Mouse (Mus musculus): ENCODE measurements around the gene Vamp2.

The Vamp2 gene

DNA sequence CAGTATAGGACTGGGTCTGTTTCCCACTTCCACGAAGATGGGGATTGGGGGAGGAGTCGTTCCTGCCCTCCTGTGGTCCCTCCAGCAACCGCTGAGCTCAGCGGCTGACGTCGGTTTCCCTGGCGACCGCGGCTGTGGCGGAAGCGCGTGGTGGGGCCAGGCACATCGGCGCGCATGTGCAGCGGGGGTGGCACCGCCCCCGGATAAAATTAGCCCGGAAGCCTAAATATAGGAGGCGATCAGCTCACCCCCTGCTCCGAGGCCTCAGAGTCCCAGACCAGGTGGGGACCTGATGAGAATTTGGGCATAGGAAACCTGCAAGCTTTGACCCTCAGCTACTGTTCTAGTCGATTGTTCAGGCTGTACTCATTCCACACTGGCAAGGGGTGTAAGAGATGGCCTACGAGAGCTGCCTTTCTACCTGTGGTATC, 11.6 kb downstream of the Vamp2 start:
- peak; percentile 89 to 91 for DNase-seq

GRCm38 (mm10) chr11:69100639-69101360, 12.5 kb downstream of the Vamp2 start:
- DNase-seq = no peak

GRCm38 (mm10) chr11:69101604-69102402, 13.5 kb downstream of the Vamp2 start:
- no peak for DNase-seq

- peak in 1 of 2 experiments; percentile 48 for DNase-seq
Observed at GRCm38 (mm10) chr11:69102403-69102725, 14.1 kb downstream of the Vamp2 start.

DNA sequence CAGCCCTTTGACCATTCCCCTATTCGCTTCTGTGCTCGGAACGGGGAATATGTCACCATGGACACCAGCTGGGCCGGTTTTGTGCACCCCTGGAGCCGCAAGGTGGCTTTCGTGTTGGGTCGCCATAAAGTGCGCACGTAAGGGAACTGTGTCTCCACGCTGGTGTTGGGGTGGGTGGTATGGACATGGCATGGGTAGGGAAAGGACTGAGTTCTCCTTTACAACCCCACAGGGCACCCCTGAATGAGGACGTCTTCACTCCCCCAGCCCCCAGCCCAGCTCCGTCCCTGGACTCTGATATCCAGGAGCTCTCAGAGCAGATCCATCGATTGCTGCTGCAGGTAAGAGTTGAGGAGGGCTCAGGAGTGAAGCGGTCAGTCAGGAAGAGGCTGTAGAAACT, 14.8 kb downstream of the Vamp2 start:
- no peak for DNase-seq

- DNase-seq = no peak
Observed at GRCm38 (mm10) chr11:69103531-69104435, 15.5 kb downstream of the Vamp2 start.

DNA sequence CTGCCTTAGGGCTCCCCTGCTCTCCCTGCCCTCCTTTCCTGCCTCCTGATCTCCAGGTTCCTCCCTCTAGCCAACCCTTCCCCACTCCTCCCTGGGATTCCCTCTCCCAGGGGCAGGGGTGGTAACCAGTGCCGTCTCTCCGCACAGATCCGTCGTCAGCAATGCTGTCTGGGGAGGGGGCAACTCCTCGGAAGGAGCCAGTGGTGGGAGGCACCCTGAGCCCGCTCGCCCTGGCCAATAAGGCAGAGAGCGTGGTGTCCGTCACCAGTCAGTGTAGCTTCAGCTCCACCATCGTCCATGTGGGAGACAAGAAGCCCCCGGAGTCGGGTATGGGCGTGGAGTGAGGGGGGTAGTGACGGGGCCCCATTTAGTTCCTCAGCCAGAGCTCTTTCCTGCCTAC, 16.2 kb downstream of the Vamp2 start:
- DNase-seq = no peak

GRCm38 (mm10) chr11:69105227-69105626, 16.9 kb downstream of the Vamp2 start:
- DNase-seq = no peak

- DNase-seq = no peak
Observed at GRCm38 (mm10) chr11:69105796-69106195, 17.5 kb downstream of the Vamp2 start.

DNA sequence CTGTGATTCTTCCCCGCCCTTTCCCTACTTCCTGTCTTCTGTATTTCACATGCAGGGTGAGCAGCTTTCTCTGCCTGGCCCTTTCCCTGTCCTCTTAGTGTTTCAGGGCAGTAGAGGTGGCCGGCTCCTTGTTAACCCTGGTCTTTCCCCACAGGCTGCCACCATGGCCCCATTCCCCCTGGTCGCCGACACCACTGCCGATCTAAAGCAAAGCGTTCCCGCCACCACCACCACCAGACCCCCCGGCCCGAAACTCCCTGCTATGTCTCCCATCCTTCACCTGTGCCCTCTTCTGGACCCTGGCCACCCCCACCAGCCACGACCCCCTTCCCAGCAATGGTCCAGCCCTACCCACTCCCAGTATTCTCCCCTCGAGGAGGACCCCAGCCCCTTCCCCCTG, 18.0 kb downstream of the Vamp2 start:
- DNase-seq = no peak

DNA sequence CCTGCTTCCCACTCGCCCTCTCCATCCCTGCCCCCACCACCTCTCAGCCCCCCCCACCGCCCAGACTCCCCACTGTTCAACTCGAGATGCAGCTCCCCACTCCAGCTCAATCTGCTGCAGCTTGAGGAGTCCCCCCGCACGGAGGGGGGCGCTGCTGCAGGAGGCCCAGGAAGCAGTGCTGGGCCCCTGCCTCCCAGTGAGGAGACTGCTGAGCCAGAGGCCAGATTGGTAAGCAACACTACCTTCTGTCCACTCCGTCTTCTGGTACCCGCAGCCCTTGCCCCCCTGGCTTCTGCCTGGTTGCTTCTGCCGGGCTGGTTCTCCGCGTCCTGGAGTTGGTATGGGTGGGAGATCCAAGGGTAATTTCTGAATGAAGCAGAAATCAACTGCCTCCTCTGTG, 18.6 kb downstream of the Vamp2 start:
- no peak for DNase-seq

- no peak for DNase-seq
Observed at GRCm38 (mm10) chr11:69107676-69108075, 19.4 kb downstream of the Vamp2 start.

GRCm38 (mm10) chr11:69108223-69108622, 19.9 kb downstream of the Vamp2 start:
- no peak for DNase-seq

GRCm38 (mm10) chr11:69109032-69109900, 21.0 kb downstream of the Vamp2 start:
- DNase-seq = no peak

DNA sequence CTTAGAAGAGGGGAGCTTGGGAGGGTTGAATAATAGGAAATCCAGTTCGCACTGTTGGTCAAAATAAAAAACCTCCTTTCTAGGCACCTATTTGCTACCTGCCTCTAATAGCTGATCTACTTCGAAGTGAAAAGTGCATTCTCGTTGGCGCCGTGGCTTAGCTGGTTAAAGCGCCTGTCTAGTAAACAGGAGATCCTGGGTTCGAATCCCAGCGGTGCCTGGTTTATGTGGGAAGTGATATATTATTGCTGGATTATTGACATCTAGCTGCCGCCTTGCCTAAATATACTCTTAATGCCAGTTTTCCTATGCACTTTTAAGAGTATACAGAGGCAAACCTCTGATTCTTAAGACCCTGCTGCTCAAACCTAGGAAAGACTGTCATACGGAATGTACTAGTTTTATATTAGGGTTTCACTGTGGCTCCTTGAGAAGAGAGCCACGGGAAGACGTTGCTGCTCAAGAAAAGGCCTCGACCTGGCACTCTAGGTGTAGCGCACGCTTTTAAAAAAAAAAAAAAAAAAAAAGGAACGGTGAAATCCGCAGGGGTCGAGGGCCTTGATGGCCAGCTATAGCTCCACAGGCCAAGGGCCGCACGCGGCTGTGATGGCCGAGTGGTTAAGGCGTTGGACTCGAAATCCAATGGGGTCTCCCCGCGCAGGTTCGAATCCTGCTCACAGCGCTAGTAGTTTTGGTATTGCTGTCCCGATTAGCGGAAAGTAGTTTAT, 22.2 kb downstream of the Vamp2 start:
- DNase-seq = peak; percentile 94 to 97

DNA sequence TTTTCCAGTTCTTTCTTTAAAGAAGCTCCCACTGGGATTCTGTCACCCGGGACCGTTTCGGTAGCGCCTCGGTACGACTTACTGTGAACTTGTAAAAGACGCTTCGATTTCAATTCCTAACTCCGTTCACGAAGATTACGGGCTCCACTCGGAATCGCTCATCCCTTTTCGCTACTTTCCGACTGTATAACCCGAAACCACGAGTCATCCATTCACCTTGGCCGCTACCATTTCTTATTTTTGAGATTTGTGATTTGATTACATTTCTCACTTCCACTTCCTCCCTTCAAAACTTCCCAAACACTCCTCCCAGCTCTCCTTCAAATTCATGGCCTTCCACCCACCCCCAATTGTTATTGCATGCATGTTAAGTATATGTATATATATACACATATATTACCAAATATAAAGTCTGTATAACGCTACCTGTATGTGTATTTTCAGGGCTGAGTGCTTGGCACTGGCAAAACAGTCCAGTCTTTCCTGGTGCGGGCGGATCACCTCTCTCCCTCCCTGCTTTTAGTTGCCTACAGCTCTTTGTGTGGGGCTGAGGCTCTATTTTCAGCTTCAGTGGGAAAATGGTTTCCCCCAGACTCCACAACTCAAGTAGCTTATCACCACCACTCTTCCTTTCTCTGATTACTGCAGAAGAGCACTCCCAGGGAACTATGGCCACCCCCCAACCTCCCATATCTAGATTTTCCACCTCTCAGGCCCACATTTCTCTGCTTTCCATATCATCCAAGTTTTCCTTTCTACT, 22.9 kb downstream of the Vamp2 start:
- DNase-seq = no peak

DNA sequence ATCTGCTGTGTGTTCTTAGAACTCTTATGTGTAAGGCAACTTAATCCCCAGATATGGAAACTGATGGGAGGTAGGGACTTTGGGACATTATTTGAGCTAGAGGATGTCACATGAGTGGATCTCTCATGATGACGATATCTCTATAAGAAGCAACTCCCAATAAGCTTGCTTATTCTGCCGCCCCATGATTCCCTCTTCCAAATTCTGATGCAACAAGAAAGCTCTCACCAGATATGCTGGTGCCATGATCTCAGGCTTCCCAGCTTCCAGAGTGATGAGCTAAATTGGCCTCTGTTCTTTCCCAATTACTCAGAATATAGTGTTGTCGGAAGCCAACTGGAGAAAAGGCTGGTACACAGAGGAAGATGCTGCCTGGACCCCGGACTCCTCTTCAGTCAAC, 23.6 kb downstream of the Vamp2 start:
- no peak for DNase-seq

DNA sequence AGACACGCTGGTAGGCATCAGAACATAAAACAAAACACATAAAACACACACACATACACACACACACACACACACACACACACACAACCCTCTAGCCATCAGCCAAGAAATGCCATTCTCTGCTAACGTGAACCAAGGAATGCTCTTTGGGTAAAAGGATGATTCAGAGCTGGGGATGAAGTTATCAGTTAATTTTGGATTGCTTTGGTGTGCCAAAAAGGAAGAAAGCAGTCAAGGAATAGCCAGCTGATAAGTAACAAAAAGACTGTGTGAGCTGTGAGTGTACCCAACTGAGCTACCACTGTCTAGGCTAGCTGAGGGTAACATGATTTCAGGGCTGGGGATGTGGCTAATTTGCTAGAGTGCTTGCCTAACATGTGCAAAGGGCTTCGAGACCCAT, 25.7 kb downstream of the Vamp2 start:
- no peak for DNase-seq

DNA sequence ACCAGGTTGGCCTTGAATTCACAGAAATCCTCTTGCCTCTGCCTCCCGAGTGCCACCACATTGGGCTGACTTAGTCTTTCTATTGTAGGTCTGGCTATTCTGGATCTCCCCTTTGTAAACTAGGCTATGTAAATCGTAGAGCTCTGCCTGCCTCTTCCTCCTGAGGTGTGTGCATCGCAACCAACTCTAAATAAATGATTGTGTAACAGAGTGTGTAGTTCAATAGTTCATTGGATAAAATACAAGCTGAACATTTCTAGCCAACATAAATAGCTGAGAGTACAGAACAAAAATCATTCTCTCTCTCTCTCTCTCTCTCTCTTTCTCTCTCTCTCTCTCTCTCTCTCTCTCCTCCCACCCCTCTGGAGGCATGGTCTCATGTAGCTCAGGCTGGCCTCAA, 26.3 kb downstream of the Vamp2 start:
- no peak for DNase-seq

- DNase-seq = no peak
Observed at GRCm38 (mm10) chr11:69116843-69117242, 28.6 kb downstream of the Vamp2 start.
